Mouse (Mus musculus) G1E (cell line): ENCODE measurements around the gene Dclk2.

ENCODE experiments used
- CTCF ChIP-seq: IDR thresholded peaks from 2 replicates; pipeline ENCODE4 v1.5.1; 2012; ENCODE audit warnings: low read depth, low read length, inconsistent platforms, mixed read lengths
- GATA1 ChIP-seq: IDR thresholded peaks from 2 replicates; pipeline ENCODE4 v1.6.1; 2012; ENCODE audit warnings: borderline replicate concordance, low read length, inconsistent platforms, mixed read lengths
- GATA2 ChIP-seq: IDR thresholded peaks from 2 replicates; pipeline ENCODE4 v1.6.1; 2012; ENCODE audit warnings: low read depth, low read length, inconsistent platforms, borderline replicate concordance
- POLR2AphosphoS5 ChIP-seq: IDR thresholded peaks from 2 replicates; pipeline ENCODE4 v1.6.1; 2012; ENCODE audit warnings: low read depth, low read length, inconsistent platforms; ENCODE audit not compliant: insufficient replicate concordance
- TAL1 ChIP-seq: conservative IDR thresholded peaks from 2 replicates; pipeline ENCODE4 v1.6.1; 2012; ENCODE audit warnings: low read depth, low read length, inconsistent platforms, mixed read lengths

DNA sequence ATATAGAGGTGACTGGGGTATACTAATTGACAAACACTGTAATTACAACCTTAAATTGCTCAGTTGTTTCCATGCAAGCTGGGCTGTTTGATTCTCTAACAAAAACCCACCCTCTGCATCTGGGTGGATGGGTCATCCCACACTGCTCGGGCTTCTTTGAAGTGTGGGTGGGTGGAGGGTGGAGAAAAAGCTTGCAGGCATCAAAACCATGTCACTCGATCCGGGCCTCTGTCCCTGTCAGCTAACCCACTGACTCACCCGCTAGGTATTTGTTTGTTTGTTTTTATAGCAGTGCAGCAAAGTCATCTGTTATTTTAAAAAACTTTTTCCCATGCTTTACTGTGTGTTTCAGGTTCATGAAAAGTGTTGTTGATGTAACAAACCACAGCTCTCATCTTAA is 34.7 kb upstream of the Dclk2 start:
- no peak for TF ChIP-seq CTCF
- TF ChIP-seq TAL1, result no peak
- no peak for TF ChIP-seq GATA1
- TF ChIP-seq POLR2AphosphoS5, result no peak
- TF ChIP-seq GATA2, result no peak
